Mouse (Mus musculus): Measurements from ENCODE around the gene Thtpa.

DNA sequence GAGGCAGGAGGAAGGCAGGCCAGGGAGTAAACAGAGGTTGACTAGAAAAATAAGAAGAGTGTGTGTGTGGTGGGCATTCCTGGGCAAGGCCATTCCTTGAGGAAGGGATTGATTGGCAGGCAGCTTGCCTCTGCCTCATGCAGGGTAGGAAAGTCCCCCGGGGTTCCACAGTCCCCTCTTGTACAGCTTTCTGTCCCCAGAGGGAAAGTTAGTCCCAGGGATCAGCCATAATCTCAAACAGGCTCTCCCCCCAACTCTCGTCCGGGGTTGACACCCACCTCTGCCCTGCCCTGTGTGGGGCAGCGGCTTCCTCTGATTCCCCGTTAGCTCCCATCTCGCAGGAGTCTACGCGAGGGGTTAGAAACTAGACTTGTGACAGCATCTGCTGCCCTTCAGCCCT is 12.4 kb downstream of the Thtpa start:
- TF ChIP-seq CTCF (IDR thresholded peaks at IDR 0.05; ENCODE audit: control insufficient read depth, insufficient read depth, insufficient replicate concordance, low read depth, low read length) (no peak), POLR2A (IDR thresholded peaks at IDR 0.05; ENCODE audit: control insufficient read depth, low read depth, low read length) (no peak)

Data from testis, adult 2 months (tissue).